Mouse (Mus musculus) liver, embryonic 14.5 days (tissue): ENCODE results near the gene Vmn1r26. TPM values are rescaled to one million over a fixed set of nuclear protein-coding genes. Genes with fewer than 3 reads are reported as not detected.
"Not testable (repeated sequence)": the region's sequence is repeated elsewhere in the genome, so short reads cannot be mapped to it uniquely, and the experiment has no call there.

Source experiments
- ATAC-seq: fragments of 200-750 bp; cut with Nextera tagmentation; 2 replicates; pipeline ENCODE4 v1.8.0; 2017; ENCODE audit warnings: moderate number of reproducible peaks, mild to moderate bottlenecking, moderate library complexity; ENCODE audit not compliant: insufficient read depth
- DNase-seq, 3 experiments: peaks; one replicate each; pipeline ENCODE4 v3.0.0-alpha.2; 2012 to 2013; ENCODE audit warnings: low read depth in 3 of 3, low spot score in 3 of 3
- H3K27ac ChIP-seq: fragments of 300-500 bp; sonication (generic); 2 replicates; pipeline ENCODE4 v1.5.1; 2014; ENCODE audit warnings: moderate library complexity, mild to moderate bottlenecking, control low read depth, inconsistent platforms
- H3K27me3 ChIP-seq: fragments of 300-500 bp; sonication (generic); 2 replicates; pipeline ENCODE4 v1.6.1; 2014; ENCODE audit warnings: mild to moderate bottlenecking, low read length, moderate library complexity; ENCODE audit not compliant: control insufficient read depth, insufficient read depth
- H3K36me3 ChIP-seq: fragments of 300-500 bp; sonication (generic); replicated peaks from 2 replicates; pipeline ENCODE4 v1.6.1; 2014; ENCODE audit warnings: low read depth; ENCODE audit not compliant: control insufficient read depth, insufficient read depth
- H3K4me1 ChIP-seq, 2 experiments: fragments of 200-500 bp in 1 of 2; fragments of 300-500 bp in 1 of 2; sonication (generic) in 1 of 2; replicated peaks; 2 replicates each; pipeline ENCODE4 v1.6.1; 2012 to 2014; ENCODE audit warnings: antibody characterized with exemption in 1 of 2, inconsistent platforms in 1 of 2, low read length in 1 of 2; ENCODE audit not compliant: control insufficient read depth in 2 of 2, insufficient read depth in 2 of 2
- H3K4me2 ChIP-seq: fragments of 300-500 bp; sonication (generic); 2 replicates; pipeline ENCODE4 v1.6.1; 2014; ENCODE audit warnings: low read depth, mild to moderate bottlenecking, control low read depth, moderate library complexity
- H3K4me3 ChIP-seq, 2 experiments: fragments of 200-500 bp in 1 of 2; fragments of 300-500 bp in 1 of 2; sonication (generic) in 1 of 2; 2 replicates each; pipeline ENCODE4 v1.5.1; 2012 to 2014; ENCODE audit warnings: low read depth in 2 of 2, low read length in 2 of 2, mild to moderate bottlenecking in 2 of 2, control low read depth in 1 of 2, inconsistent platforms in 1 of 2, moderate library complexity in 1 of 2; ENCODE audit not compliant: insufficient read depth in 1 of 2
- H3K9ac ChIP-seq: fragments of 300-500 bp; sonication (generic); replicated peaks from 2 replicates; pipeline ENCODE4 v1.6.1; 2014; ENCODE audit warnings: mild to moderate bottlenecking, control low read depth, moderate library complexity
- H3K9me3 ChIP-seq: fragments of 300-500 bp; sonication (generic); 2 replicates; pipeline ENCODE4 v1.6.1; 2016; ENCODE audit warnings: low read length, mixed read lengths; ENCODE audit not compliant: control insufficient read depth
- CTCF ChIP-seq: IDR thresholded peaks from 2 replicates; pipeline ENCODE4 v1.5.1; 2016; ENCODE audit warnings: antibody characterized with exemption, low read depth, control low read depth
- EP300 ChIP-seq: IDR thresholded peaks from 2 replicates; pipeline ENCODE4 v1.6.1; 2016; ENCODE audit warnings: antibody characterized with exemption, low read depth
- WGBS: fragments of 180-500 bp; shearing (Covaris S2); extraction: QIAGEN DNeasy Blood & Tissue Kit; methylation state at CpG from one replicate; pipeline ENCODE4 v1.1.7; 2014; ENCODE audit not compliant: insufficient replicate concordance; 5-methylcytosine and 5-hydroxymethylcytosine counted together
- polyA plus RNA-seq, 2 experiments: library from polyadenylated mRNA; depleted of rRNA in 1 of 2; stranded (reverse) in 1 of 2; unstranded in 1 of 2; fragments of >200 nt; fragmentation: Nextera tagmentation in 1 of 2; extraction: Ambion mirVana in 1 of 2; gene quantifications; 2 replicates each; pipeline versions ENCODE4 v1.2.1 to v1.2.3; 2012 to 2014

Vmn1r26 gene
- polyA plus RNA-seq (2012; rRNA removed), result not detected in 2 replicates
- not detected in 2 replicates for polyA plus RNA-seq (2014; fragmentation: Nextera tagmentation; extraction: Ambion mirVana)

DNA sequence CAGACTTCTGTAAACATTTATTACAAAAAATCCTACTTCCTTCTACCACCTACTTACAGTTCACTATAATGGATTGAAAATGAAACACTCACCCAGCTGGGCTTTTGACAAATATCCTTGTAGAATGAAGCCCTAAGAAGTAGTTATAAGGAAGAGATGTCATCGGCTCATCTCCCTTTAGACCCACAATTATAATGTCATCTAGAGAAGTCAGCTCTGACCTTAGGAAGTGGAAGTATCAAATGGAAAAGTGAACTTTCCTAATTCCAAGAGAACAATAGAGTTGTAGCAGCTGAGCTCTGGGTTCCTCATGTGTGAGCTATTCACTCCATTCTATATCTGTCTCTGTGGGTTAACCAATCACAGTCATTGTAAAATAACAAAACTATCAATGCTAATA, at the start of gene Vmn1r26:
Gene Vmn1r26, minus strand, starts transcription at position 101 of the 400 bp plus-strand sequence.
- TF ChIP-seq CTCF (no peak), EP300 (no peak)
- H3K36me3 ChIP-seq, result no peaks in the 10 kb centered on the region
- WGBS, result 82% methylated on average over 1 of the region's 1 CpGs
- ATAC-seq (no peak), DNase-seq (no peak)
- no peaks in the 10 kb centered on the region for H3K4me1 ChIP-seq
- H3K4me3 ChIP-seq, result no peak within 1 kb of the TSS
- H3K4me2 ChIP-seq, result no peak within 1 kb of the TSS
- no peak within 1 kb of the TSS for H3K9ac ChIP-seq
- H3K27ac ChIP-seq, result no peak within 1 kb of the TSS
- no peaks in the 10 kb centered on the region for H3K27me3 ChIP-seq
- no peaks in the 10 kb centered on the region for H3K9me3 ChIP-seq

DNA sequence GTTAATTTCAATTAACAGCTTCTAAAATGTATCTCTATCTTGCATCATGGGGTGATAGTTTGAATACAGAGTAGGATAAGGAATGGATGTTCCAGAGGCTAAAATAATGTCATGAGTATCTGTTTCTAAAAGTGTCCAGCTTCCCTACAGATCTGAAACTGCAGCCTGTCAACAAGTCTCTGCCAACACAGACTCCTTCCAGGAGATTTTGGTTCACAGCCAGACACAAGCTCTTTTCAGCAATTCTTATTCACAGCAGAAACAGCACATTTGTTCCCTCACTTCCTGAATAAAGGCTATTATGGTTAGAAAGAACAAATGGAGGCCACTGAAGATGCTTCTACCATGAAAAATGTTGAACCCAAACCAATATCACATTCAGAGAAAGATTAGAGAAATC, 29.1 kb upstream of the Vmn1r26 start:
- Histone ChIP-seq H3K9me3 (no peaks in the 10 kb centered on the region), H3K27ac (no peak overlapping the region), H3K4me3 (no peak overlapping the region), H3K4me1 (no peaks in the 10 kb centered on the region), H3K36me3 (no peaks in the 10 kb centered on the region), H3K27me3 (no peaks in the 10 kb centered on the region), H3K4me2 (no peak overlapping the region), H3K9ac (no peak overlapping the region)
- ATAC-seq (no peak), DNase-seq (no peak)
- TF ChIP-seq EP300 (no peak), CTCF (no peak)

DNA sequence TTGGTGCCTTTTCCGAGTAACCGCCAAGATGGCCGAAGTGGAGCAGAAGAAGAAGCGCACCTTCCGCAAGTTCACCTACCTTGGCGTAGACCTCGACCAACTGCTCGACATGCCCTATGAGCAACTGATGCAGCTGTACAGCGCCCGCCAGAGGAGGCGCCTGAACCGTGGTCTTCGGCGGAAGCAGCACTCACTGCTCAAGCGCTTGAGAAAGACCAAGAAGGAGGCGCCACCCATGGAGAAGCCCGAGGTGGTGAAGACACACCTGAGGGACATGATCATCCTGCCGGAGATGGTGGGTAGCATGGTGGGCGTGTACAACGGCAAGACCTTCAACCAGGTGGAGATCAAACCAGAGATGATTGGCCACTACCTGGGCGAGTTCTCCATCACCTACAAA, 2.5 kb upstream of the Vmn1r26 start:
- H3K4me1 ChIP-seq, H3K9ac ChIP-seq, DNase-seq, H3K9me3 ChIP-seq, H3K36me3 ChIP-seq, ATAC-seq, H3K4me3 ChIP-seq, H3K27me3 ChIP-seq, H3K4me2 ChIP-seq, H3K27ac ChIP-seq: not testable (repeated sequence)
- WGBS, result 77% methylated on average over 21 of the region's 21 CpGs

DNA sequence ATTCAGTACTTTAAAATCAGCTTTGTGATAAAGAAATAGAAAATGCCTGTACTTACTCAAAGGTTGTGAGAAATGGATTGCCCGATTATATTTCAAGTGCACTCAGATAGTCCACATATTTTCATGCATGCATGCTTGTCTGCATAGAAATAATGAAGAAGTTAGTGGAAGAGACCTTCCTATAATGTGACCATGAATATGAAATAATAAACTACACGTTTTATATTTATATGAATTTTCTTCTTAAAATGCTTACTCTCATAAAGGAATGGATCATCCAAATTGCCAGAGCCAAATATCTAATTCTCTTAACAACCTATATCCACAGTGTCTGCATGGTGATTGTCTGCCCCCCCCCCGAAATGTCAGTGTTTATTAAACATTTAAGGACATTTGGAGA, 34.2 kb downstream of the Vmn1r26 start, which contains the start of gene Vmn1r25:
Gene Vmn1r25, minus strand, starts transcription at position 101 of the 400 bp plus-strand sequence.
- TF ChIP-seq EP300 (no peak), CTCF (no peak)

DNA sequence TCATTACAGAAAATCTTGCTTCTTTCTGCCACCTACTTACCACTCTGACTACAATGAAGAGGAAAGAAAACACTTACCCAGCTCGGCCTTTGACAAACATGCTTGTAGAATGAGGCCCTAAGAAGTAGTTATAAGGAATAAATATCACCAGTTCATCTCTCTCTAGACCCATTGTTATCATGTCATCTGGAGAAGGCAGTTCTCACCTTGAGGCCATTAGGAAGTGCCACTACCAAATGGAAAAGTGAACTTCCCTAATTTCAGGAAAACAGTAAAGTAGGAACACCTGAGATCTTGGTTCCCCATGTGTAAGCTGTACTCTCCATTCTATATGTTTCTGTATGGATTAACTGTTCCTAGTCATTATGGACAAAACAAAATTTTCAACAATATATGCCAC, 53.6 kb downstream of the Vmn1r26 start, which contains the start of gene Vmn1r24:
Gene Vmn1r24, minus strand, starts transcription at position 101 of the 400 bp plus-strand sequence.
- not testable (repeated sequence) for DNase-seq, H3K4me3 ChIP-seq, H3K4me1 ChIP-seq, H3K27ac ChIP-seq, H3K36me3 ChIP-seq, H3K9me3 ChIP-seq, H3K27me3 ChIP-seq, H3K4me2 ChIP-seq, H3K9ac ChIP-seq, ATAC-seq
- WGBS, result 44% methylated on average over 1 of the region's 1 CpGs

More for the DNA sequence above, 34.2 kb downstream of the Vmn1r26 start, which contains the start of gene Vmn1r25:
- Histone ChIP-seq H3K27ac (no peak within 1 kb of the TSS), H3K9me3 (no peaks in the 10 kb centered on the region), H3K4me3 (no peak within 1 kb of the TSS), H3K4me1 (no peaks in the 10 kb centered on the region), H3K9ac (no peak within 1 kb of the TSS), H3K27me3 (no peaks in the 10 kb centered on the region), H3K4me2 (no peak within 1 kb of the TSS), H3K36me3 (no peaks in the 10 kb centered on the region)
- 34% methylated on average over 3 of the region's 3 CpGs for WGBS
- DNase-seq (no peak), ATAC-seq (no peak)

Other genes starting within 250 kb of the Vmn1r26 start
- gene Vopp1, start 190.0 kb downstream of the Vmn1r26 start, polyA plus RNA-seq (2012; rRNA removed), result 28.3 and 31.2 TPM in 2 replicates
- gene Vopp1, start 190.0 kb downstream of the Vmn1r26 start, polyA plus RNA-seq (2014; fragmentation: Nextera tagmentation; extraction: Ambion mirVana), result 26.8 and 29.7 TPM in 2 replicates
- not detected in 2 replicates for gene Vmn1r21, start 164.8 kb downstream of the Vmn1r26 start, polyA plus RNA-seq (2012; rRNA removed)
- not detected in 2 replicates for gene Vmn1r21, start 164.8 kb downstream of the Vmn1r26 start, polyA plus RNA-seq (2014; fragmentation: Nextera tagmentation; extraction: Ambion mirVana)
- gene Vmn1r22, start 107.1 kb downstream of the Vmn1r26 start, polyA plus RNA-seq (2012; rRNA removed), result not detected in 2 replicates
- gene Vmn1r22, start 107.1 kb downstream of the Vmn1r26 start, polyA plus RNA-seq (2014; fragmentation: Nextera tagmentation; extraction: Ambion mirVana), result not detected in 2 replicates
- not detected in 2 replicates for gene Vmn1r23, start 88.3 kb downstream of the Vmn1r26 start, polyA plus RNA-seq (2012; rRNA removed)
- gene Vmn1r23, start 88.3 kb downstream of the Vmn1r26 start, polyA plus RNA-seq (2014; fragmentation: Nextera tagmentation; extraction: Ambion mirVana), result not detected in 2 replicates
- not detected in 2 replicates for gene Vmn1r24, start 53.7 kb downstream of the Vmn1r26 start, polyA plus RNA-seq (2012; rRNA removed)
- gene Vmn1r24, start 53.7 kb downstream of the Vmn1r26 start, polyA plus RNA-seq (2014; fragmentation: Nextera tagmentation; extraction: Ambion mirVana), result not detected in 2 replicates
- gene Vmn1r25, start 34.3 kb downstream of the Vmn1r26 start, polyA plus RNA-seq (2012; rRNA removed), result not detected in 2 replicates
- not detected in 2 replicates for gene Vmn1r25, start 34.3 kb downstream of the Vmn1r26 start, polyA plus RNA-seq (2014; fragmentation: Nextera tagmentation; extraction: Ambion mirVana)
- gene Vmn1r27, start 203.7 kb upstream of the Vmn1r26 start, polyA plus RNA-seq (2012; rRNA removed), result not detected in 2 replicates
- not detected in 2 replicates for gene Vmn1r27, start 203.7 kb upstream of the Vmn1r26 start, polyA plus RNA-seq (2014; fragmentation: Nextera tagmentation; extraction: Ambion mirVana)
- not detected in 2 replicates for gene Vmn1r28, start 246.9 kb upstream of the Vmn1r26 start, polyA plus RNA-seq (2012; rRNA removed)
- not detected in 2 replicates for gene Vmn1r28, start 246.9 kb upstream of the Vmn1r26 start, polyA plus RNA-seq (2014; fragmentation: Nextera tagmentation; extraction: Ambion mirVana)